Mouse (Mus musculus) mouse embryonic stem cell (cell line): ENCODE data around the gene Lrrc8e.

Experiments
- in situ Hi-C, 2 experiments: fragments of 300-500 bp; cut with MboI; formaldehyde crosslinking; loops; 1 replicate in 1 of 2; 3 replicates in 1 of 2; pipeline ENCODE4 v1.14.3; 2019 to 2020; ENCODE audit warnings: low sequenced_read_pairs in 2 of 2, low pct_unique_long_range_greater_than_20kb in 1 of 2, mixed read lengths in 1 of 2; ENCODE audit not compliant: unreplicated experiment in 1 of 2

The Lrrc8e gene

GRCm38 (mm10) chr8:4226739-4227347 is at the start of gene Lrrc8e:
Gene Lrrc8e (plus strand): TSS chr8:4226827.
- in situ Hi-C loops: no loop called here

DNA sequence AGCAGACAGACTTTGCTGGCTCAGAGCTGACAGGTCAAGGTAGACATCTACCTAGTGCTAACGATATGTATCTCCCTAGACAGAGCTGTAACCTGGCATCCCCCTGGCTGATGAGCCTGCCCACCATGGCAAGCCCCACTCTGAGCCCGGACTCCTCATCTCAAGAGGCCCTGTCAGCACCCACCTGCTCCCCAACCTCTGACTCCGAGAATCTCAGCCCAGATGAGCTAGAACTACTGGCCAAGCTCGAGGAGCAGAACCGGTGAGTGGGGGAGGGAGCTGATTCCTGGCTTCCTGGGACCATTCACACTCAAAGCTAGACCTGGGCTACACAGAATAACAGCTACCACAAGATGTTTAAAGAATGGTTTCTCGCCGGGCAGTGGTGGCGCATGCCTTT is 43.2 kb upstream of the Lrrc8e start:
- in situ Hi-C loops: no loop called here

- in situ Hi-C loops: no loop called here
These were observed 40.5 kb upstream of the Lrrc8e start for GRCm38 (mm10) chr8:4186151-4186550.

GRCm38 (mm10) chr8:4188605-4189004 is 38.0 kb upstream of the Lrrc8e start:
- in situ Hi-C loops: no loop called here

DNA sequence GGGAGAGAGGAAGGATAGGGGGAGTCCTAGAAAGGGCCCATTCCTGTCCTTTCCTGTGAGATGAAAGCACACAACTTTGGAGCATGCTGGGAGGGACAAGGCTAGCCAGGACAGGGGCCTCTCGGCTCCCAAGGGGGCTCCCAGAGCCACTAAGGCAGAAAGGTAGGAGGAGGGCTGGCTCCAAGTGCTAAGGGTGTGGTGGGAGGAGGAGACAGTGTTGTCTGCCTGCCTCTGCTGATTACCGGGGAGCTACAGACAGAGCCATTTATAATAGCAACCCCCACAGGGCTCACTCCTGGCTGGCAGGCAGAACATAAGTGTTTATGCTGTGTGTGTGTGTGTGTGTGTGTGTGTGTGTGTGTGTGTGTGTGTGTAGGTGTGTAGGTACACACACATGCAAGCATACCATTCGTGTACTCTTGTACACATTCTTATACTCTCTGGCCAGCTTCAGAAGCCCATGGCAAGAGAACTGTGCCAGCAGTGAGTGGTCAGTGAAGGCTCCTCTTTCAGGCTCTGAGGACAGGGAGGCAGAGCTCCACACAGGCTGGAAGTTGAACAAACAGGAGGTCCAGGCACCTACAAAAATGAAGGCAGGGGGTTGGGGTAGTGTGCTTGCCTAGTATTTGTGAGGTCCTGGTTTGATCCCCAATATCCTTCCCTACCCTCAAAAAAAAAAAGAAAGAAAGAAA is 37.5 kb upstream of the Lrrc8e start:
- in situ Hi-C loops: no loop called here

- in situ Hi-C loops: no loop called here
These were observed 34.3 kb upstream of the Lrrc8e start for GRCm38 (mm10) chr8:4192305-4192704.

DNA sequence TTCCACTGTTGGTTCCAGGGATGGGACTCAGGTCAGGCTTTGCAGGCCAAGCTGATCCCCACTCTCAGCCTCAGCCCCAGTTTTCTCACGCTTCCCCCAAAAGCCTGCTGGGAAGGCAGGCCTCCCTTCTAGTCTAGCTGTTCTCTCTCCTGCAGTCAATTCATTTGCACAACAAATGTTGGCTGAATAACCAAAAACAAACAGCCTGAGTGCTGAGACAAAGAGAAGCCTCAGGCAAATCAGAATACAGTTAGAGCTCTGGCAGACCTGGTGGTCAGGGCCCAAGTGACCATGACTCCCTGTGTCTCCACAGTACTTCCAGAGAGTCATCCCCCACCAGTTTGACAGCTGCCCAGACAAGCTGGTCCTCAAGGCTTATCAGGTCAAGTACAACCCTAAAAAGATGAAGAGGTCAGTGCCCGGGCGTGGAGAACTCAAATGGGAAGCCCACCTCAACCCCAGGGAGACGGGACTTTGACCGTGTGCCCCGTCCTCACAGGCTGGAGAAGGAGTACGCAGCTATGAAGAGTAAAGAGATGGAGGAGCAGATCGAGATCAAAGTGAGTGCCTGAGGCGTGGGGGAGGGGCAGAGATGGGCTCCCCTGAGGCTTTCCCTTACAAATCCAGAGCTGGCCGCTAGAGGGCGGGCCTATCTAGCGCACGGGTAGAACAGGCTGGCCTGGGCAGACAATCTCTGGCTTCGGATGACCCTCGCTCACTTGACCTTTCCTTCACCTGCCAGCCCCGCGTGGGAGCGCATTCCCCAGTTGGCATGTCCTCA is 33.6 kb upstream of the Lrrc8e start:
- in situ Hi-C loops: no loop called here

GRCm38 (mm10) chr8:4193588-4193894 is 33.1 kb upstream of the Lrrc8e start:
- in situ Hi-C loops: no loop called here

DNA sequence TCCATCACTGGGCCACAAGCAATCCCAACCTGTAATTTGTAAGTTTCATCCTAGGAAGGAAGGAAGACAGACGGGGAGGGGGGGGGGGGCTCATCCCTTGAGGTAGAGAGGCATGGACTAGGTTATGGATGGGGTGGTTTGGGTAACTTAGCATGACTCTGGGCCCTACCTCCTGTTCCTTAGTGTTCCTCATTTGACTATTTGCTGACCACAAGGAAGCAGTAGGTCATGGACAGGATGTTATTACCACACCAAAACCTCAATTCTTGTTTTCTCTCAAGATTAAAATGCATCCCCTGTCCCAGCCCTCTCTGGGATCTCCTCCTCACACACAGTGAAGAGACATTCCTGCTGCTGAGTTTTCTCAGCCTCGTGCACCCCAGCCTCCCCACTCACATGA is 25.3 kb upstream of the Lrrc8e start:
- in situ Hi-C loops: no loop called here

DNA sequence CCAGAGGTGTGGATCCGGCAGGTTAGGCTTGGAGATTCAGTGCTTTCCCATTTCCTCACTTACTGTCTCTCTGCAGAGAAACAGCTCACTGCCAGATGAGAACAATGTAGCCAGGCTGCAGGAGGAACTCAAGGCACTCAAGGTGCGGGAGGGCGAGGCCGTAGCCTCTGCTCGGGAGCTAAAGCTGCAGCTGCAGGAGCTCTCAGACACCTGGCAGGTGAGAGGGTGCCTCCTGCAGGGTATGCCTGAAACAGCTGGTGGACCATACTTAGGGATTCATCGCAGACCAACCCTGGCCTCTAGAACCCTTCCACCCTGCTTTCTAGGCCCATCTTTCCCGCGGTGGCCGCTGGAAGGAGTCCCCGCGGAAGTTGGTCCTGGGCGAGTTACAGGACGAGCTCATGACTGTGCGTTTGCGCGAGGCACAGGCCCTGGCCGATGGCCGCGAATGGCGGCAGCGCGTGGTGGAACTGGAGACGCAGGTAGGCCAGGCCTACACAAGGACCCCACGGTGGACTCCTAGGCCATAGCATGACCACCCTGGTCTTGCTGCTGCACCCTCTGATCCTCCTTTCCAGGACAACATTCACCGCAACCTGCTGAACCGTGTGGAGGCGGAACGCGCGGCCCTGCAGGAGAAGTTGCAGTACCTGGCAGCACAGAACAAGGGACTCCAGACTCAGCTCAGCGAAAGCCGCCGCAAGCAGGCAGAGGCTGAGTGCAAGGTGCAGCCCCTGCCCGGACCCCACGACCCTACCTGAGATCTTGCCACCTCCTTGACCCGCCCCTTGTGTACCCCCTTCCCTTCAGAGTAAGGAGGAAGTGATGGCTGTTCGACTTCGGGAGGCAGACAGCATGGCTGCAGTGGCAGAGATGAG is 21.1 kb upstream of the Lrrc8e start:
- in situ Hi-C loops: no loop called here

DNA sequence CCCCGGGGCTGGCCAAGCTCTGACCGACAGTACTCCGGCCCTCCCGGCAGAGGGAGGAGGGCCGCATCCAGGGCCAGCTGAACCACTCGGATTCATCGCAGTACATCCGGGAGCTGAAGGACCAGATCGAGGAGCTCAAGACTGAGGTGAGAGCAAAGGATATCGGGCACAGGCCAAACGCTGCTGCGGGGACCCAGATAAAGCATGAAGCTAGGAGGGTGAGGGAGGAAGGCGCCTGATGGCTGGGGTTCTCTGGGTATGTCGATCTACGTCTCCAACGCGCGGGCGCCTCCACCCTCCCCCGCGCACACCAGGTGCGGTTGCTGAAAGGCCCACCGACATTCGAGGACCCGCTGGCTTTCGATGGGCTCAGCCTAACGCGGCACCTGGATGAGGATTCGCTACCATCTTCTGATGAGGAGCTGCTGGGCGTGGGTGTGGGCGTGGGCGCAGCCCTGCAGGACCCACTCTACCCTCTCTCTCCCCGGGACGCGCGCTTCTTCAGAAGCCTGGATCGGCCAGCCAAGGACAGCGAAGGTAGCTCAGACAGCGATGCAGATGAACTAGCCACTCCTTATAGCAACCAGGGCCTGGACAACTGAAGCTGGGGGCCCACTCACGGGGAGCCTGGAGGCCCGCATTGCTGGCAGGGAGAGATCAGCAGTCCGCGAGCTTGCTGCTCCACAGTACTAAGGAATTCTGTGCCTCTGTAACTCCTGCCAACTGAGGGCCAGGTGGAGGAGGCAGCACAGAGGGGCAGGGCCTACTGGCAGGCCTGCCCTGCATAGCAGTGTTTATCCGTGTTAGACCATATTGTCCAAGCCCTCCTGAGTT is 20.2 kb upstream of the Lrrc8e start:
- in situ Hi-C loops: no loop called here

DNA sequence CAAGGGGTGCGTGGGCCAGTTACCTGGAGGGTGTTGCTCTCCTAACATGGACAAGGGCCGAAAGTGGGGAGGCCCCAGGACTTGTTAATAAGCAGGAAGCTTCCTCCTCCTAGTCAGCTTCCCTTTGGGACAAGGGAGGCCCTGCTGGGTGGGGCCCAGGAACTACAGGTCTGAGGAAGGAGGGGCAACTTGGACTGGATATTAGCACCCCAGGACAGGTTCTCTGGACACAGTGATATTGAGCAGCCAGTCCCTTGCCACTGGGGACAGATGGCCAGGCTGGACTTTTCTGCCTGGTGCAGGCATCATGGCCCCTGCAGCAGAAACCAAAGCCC is 19.6 kb upstream of the Lrrc8e start:
- in situ Hi-C loops: no loop called here

GRCm38 (mm10) chr8:4211097-4211496 is 15.5 kb upstream of the Lrrc8e start:
- in situ Hi-C loops: no loop called here

DNA sequence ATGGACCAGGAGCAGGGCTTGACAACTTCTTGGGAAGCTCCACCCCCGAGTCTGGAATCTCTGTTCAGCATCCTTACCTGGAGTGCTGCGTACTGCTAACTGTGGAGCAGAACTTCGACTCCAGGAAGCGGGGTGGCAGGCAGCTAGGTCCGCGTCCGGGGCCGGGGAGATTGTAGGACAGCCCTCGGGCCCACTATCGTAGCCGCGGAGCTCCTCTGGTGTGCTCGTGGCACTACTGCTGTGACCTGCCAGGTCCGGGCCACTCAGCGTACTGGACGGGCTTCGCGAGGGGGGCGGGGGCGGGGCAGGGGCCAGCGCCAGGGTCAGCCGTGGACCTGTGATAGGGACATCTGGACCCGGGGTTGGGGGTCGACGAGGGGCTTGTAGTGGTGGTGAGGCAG is 13.8 kb upstream of the Lrrc8e start:
- in situ Hi-C loops: no loop called here

DNA sequence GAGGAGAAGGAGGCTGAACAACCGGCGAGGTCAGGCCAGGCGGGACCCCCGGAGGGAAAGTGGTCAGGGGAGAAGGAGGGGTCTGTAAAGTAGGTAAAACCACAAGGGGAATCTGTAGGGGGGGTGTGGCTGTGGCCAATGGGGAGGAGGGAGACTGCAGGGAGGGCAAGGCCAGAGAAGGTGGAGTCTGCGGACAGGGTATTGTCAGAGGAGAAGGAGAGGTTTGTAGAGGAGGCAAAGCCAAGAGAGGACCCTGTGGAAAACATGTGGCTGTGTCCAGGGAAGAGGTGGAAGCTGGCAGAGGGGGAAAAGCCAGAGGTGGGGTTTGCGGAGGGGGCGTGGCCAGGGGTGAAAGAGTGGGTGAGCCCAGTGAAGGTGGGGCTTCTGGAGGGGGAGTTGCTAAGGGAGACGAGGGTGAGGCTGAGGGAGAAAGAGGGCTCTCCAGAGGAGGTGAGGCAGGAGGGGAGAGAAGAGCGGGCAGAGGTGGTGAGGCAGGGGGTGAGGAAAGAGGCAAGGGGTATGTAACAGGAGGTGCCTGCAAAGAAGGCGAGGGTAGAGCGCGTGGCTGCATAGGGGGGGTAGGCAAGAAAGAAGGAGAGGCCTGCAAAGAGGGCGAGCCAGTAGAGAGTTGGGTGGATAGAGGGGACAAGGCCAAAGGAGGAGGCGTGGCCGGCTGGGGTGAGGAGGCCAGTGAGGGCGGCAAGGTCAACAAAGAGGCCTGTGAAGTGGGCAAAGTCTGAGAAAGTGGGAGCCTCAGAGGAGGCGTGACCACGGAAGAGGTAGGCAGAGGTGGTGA is 13.2 kb upstream of the Lrrc8e start:
- in situ Hi-C loops: no loop called here

- in situ Hi-C loops: no loop called here
These were observed 12.3 kb upstream of the Lrrc8e start for GRCm38 (mm10) chr8:4214006-4214980.

DNA sequence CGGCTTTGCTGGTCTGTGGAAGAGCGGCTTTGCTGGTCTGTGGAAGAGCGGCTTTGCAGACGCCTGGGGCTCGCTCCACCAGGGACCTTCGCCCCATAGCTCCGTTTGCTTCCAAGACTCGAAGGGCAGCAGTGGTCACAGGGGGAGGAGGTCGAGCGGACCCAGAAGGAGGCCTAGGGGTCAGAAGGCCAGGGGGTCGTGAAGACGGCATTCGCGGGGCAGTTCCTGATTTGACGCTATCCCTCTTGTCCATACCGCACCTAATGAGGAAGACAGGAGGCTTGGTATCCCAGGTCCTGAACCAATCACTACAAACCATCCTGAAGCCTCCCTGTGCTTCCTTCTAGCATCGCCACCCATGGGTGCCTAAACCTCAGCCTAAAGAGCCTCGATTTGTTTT is 10.3 kb upstream of the Lrrc8e start:
- in situ Hi-C loops: no loop called here
